Mouse (Mus musculus) neutrophil, adult 5-6 weeks (primary cell): Measurements from ENCODE around the gene Dido1. TPM values are rescaled to one million over a fixed set of nuclear protein-coding genes. Genes with fewer than 3 reads are reported as not detected.

ENCODE experiments used
- ATAC-seq: fragments of 151-379, 151-347 bp; 2 replicates; pipeline ENCODE4 v1.8.0; 2017; ENCODE audit warnings: mild to moderate bottlenecking, moderate TSS enrichment; ENCODE audit not compliant: insufficient number of reproducible peaks, poor library complexity, low FRiP score, severe bottlenecking; ENCODE audit errors: extremely low read depth
- total RNA-seq: library from RNA; stranded (forward); fragments of 200-1000 nt; gene quantifications from 2 replicates; pipeline ENCODE4 v1.2.3, GENCODE M21; 2017

Gene Dido1
- total RNA-seq, 1 experiment from 2014 or later, result 114 TPM

GRCm38 (mm10) chr2:180701053-180701766 is 8.6 kb downstream of the Dido1 start:
- ATAC-seq, result no peak

- no peak for ATAC-seq
Observed at GRCm38 (mm10) chr2:180700457-180700856, 9.3 kb downstream of the Dido1 start.

- peak; percentile 75; the same call in 1 of the 2 replicates for ATAC-seq
Observed at GRCm38 (mm10) chr2:180695176-180695575, 14.6 kb downstream of the Dido1 start.

DNA sequence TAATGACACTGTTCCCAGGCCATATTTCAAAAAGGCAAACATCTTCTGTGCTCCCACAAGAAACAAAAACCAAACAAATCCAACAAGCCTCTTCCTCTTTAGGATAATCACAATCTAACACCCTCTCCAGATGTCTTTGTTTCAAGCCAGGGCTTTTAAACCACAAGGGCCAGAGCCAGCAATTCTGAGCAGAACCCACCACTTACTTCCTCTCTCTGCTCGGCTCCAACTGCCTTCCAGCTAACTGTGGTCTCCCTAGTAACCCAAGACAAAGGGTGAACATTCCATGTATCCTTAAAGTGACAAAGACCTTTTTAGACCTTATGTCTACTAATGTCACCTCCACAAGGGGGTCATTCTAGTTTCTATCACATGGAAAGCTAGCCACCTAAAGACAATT is 17.2 kb downstream of the Dido1 start:
- ATAC-seq, result no peak

- ATAC-seq, result peak; percentile 11; the same call in 1 of the 2 replicates
Observed at GRCm38 (mm10) chr2:180689841-180690240, 20.0 kb downstream of the Dido1 start.

GRCm38 (mm10) chr2:180684031-180684430 is 25.8 kb downstream of the Dido1 start:
- ATAC-seq, result no peak

DNA sequence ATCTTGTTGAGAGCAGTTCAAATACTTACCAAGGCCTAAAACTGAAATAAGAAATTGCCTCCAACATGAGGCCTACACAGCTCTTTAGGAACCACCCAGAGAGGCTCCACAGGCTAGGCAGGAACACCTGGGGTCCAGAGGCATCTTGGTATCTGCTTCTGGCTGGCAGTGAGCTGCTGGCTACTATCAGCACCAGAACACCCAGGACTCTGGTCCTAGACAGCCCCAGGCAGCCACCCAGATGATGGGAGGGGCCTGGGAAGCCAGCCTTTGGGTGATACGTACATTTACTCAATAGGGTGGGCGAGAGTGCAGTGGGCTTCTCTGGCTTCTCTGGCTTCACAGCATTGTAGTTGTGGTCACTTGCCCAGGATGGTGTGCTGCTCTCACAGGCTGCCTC is 26.3 kb downstream of the Dido1 start:
- no peak for ATAC-seq

- ATAC-seq, result no peak
Observed at GRCm38 (mm10) chr2:180681225-180681624, 28.6 kb downstream of the Dido1 start.

GRCm38 (mm10) chr2:180678609-180679140 is 31.1 kb downstream of the Dido1 start:
- ATAC-seq, result peak; percentile 83

GRCm38 (mm10) chr2:180676706-180677105 is 33.1 kb downstream of the Dido1 start:
- ATAC-seq, result no peak

GRCm38 (mm10) chr2:180662008-180662407 is 47.8 kb downstream of the Dido1 start:
- no peak for ATAC-seq

DNA sequence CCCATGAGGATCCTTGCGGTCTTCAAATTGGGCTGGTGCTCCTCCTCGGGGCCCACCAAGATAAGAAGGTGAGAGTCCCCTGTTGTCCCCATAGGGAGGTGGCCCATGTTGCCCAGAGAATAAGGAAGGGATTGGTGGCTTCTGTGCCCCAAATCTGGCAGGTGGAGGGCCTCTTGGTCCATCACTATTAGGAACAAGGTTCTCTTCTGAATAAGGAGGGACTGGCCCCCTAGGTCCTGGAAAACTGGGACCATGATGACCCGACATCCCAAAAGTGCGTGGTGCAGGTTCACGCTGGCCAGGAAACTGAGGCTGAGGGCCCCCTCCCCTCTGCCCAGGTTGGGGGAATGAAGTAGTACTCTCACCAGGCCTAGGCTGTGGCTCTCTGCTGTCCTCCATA is 49.3 kb downstream of the Dido1 start:
- ATAC-seq, result no peak

- ATAC-seq, result no peak
Observed at GRCm38 (mm10) chr2:180659353-180660150, 50.2 kb downstream of the Dido1 start.

DNA sequence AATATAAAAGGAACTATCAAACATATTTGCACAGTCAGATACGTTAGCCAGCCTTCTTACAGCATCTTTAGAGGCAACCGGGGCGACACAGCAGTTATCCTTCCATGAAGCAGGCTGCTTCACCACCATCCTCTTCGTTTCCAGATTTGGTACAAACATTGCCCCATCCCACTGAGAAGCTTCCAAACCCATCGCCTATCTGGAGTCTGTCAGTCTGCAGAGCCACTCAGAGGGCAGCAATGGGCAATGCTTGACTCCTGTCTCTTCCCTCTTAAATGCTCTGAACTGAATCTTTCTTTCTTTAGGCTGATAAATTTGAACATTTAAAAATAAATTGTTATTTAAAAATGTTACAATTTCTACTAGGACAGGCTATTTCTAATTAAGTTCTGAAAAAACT is 51.4 kb downstream of the Dido1 start:
- ATAC-seq, result no peak

DNA sequence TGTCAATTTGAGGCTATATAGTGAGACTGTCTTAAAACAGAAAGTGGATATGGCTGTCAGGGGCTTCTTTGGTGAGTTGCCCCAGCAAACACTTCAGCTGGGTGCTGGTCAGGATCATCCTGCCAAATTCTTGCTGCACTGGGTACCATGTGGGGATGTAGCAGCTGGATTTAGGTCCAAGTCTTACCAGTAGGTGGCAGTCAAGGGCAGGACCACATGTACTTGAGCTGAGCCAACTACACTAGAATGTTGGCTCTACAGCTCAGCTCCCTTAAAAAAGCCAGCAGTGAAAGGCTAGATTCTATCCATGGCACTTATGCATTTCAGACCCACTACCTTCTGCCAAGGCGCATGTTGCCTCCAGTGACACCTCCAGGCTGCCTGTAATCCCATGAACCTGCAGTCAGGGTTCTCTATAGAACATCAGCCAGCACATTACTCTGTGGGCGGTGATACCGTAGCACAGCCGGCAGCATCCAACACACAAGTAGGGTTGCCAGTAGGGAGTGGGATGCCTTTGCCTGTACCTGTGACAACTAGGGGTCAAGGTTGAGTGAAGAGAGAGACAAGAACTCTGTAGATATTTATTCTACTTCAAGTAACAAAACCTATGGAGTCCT is 52.3 kb downstream of the Dido1 start:
- peak; percentile 68 for ATAC-seq

- no peak for ATAC-seq
Observed at GRCm38 (mm10) chr2:180655150-180655549, 54.6 kb downstream of the Dido1 start.

DNA sequence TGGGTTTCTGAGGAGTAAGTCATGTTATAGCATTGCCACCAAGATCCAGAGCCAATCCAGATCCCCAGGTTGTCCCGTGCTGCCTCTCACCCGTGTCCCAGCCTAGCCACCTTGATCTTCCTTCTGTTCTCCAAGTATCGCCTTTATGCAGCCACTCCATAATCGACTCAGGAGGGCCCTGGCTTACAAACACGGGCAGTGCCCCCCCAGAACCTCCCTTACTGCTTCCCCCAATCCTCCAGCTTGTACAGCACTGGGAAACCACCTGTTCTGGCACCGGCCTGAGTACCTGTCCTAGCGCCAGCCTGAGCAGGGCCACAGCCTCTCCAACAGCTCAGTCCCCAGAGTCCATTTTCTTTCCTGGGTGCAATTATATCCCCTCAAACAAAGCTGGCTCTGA is 55.1 kb downstream of the Dido1 start:
- ATAC-seq, result no peak

DNA sequence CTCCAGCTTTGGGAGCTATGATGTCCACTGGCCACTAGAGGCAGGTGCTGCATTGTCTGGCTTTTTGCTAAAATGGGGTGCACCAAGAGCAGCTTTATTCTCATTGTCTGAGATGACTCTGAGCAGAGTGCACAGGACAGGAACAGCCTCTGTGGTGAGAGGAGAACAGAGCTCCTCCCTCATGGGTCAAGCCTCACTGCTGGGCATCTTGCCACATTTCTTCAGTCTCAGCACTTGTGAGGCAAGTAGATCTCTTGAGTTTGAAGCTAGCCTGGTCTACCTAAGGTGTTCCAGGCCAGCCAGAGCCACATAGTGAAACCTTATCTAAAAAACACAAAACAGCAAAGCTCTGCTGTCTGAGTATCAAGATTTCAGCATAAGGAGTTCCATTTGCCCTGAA is 63.0 kb downstream of the Dido1 start:
- no peak for ATAC-seq

- ATAC-seq, result no peak
Observed at GRCm38 (mm10) chr2:180643626-180644025, 66.2 kb downstream of the Dido1 start.
